Mouse (Mus musculus) fat pad, adult 2 months (tissue): ENCODE data around the gene Zfr.
"Not testable (repeated sequence)": the region's sequence is repeated elsewhere in the genome, so short reads cannot be mapped to it uniquely, and the experiment has no call there.

Experiments used
- DNase-seq: peaks from one replicate; pipeline ENCODE4 v3.0.0-alpha.2; 2011; ENCODE audit warnings: low read depth, low spot score; ENCODE audit errors: extremely low read depth

Zfr gene

GRCm38 (mm10) chr15:12193880-12194816 is 76.5 kb downstream of the Zfr start:
- DNase-seq: peak; percentile 43

GRCm38 (mm10) chr15:12194817-12195735 is 77.4 kb downstream of the Zfr start:
- no peak for DNase-seq

- no peak for DNase-seq
Observed at GRCm38 (mm10) chr15:12195966-12196365, 78.3 kb downstream of the Zfr start.

GRCm38 (mm10) chr15:12196410-12197191 is 79.0 kb downstream of the Zfr start:
- DNase-seq: no peak

- DNase-seq: no peak
Observed at GRCm38 (mm10) chr15:12197361-12197760, 79.7 kb downstream of the Zfr start.

GRCm38 (mm10) chr15:12200021-12200420 is 82.4 kb downstream of the Zfr start:
- DNase-seq: no peak

GRCm38 (mm10) chr15:12201856-12202255 is 84.2 kb downstream of the Zfr start:
- no peak for DNase-seq

GRCm38 (mm10) chr15:12202456-12202855 is 84.8 kb downstream of the Zfr start:
- no peak for DNase-seq

- not testable (repeated sequence) for DNase-seq
Observed at GRCm38 (mm10) chr15:12203008-12203407, 85.4 kb downstream of the Zfr start.

GRCm38 (mm10) chr15:12203512-12204318 is 86.1 kb downstream of the Zfr start:
- DNase-seq: no peak

- peak; percentile 68 for DNase-seq
Observed at GRCm38 (mm10) chr15:12204319-12205159, 86.9 kb downstream of the Zfr start, which contains the start of gene Mtmr12. Gene Mtmr12, plus strand, starts transcription at chr15:12205028.

- no peak for DNase-seq
Observed at GRCm38 (mm10) chr15:12205160-12205901, 87.7 kb downstream of the Zfr start.

GRCm38 (mm10) chr15:12205902-12206645 is 88.4 kb downstream of the Zfr start:
- DNase-seq: no peak

GRCm38 (mm10) chr15:12206646-12207222 is 89.1 kb downstream of the Zfr start:
- no peak for DNase-seq

GRCm38 (mm10) chr15:12207556-12208090 is 90.0 kb downstream of the Zfr start:
- no peak for DNase-seq

GRCm38 (mm10) chr15:12211577-12211976 is 93.9 kb downstream of the Zfr start:
- DNase-seq: no peak

- no peak for DNase-seq
Observed at GRCm38 (mm10) chr15:12212266-12212665, 94.6 kb downstream of the Zfr start.
